Mouse (Mus musculus): Measurements from ENCODE around the gene Kremen1.

DNA sequence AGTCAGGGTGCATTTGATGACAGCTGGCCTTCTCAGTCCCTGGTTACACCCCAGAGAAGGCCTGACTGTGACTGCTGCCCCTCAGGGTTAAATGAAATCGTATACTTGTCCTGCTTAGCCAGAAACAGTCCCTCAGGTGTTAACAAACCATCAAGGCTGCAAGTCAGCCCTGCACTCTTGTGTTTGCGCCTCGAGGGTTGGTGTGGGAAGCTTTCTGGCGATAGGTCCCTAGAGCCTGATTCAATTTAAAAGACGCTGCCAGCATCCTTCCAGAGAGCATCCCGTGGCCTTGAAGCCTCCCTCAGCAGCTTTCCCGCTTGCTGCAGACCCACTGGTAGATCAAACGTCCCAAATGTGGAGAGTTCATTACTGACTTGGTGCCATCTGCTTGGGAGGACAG is 82.0 kb downstream of the Kremen1 start:
- no peak for TF ChIP-seq CTCF (IDR thresholded peaks at IDR 0.05; ENCODE audit: insufficient read depth, low read length)
- TF ChIP-seq POLR2A (IDR thresholded peaks at IDR 0.05; ENCODE audit: borderline replicate concordance, extremely low read depth, low read depth, low read length), result no peak

Measured in lung, adult 2 months (tissue).